ENCODE assay signal across 28 mouse cellular contexts in the genomic region with DNA sequence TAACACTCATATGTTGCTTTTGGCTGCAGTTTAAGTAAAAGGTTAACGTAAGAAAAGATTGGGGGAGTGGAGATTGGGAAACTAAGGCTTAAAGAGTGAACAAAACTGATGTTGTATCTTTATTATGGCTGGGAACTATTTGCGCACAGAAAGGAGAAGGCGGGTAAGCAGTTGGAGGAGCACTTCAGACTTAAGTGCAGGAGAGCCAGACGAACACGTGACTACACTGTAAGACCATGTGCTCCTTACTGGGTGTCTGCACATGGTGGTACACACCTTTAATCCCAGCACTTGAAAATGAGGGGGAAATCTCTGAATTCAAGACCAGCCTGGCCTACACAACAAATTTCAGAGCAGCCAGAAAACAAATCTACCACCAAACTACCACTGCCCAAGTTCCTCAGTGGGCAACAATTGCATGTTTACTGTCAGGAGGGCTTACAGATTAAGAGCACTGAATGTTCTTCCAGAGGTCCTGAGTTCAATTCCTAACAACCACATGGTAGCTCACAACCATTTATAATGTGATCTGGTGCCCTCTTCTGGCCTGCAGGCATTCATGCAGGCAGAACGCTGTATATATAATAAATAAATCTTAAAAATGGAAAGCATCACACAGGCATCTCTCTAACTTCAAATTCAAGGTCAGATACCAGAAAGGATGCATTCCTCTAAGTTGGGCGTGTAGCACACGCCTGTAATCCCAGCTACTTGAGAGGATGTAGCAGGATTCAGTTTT. TPM values are rescaled to one million over a fixed set of nuclear protein-coding genes. Genes with fewer than 3 reads are reported as not detected.
DNase-seq lines count a peak whose midpoint lies in the region; ATAC-seq and TF ChIP-seq lines count a peak whose summit lies in the region.
"Had no signal": no experiment of that assay in that cellular context is flagged by ENCODE, and none has a peak within 500 bp of the region (broad histone marks: within the 10 kb centered on the region; RNA-seq: fewer than 3 reads in every experiment).

No protein-coding gene starts in this region.

- H3K9me3 ChIP-seq in kidney, postnatal 0 days (replicated peaks; ENCODE audit: low read length): no peaks in the 10 kb centered on the region
- no peaks in the 10 kb centered on the region for H3K9me3 ChIP-seq in kidney, embryonic 14.5 days (ENCODE audit: control insufficient read depth, low read length)
- no peaks in the 10 kb centered on the region for H3K9me3 ChIP-seq in midbrain, postnatal 0 days (ENCODE audit: low read length)
- H3K9me3 ChIP-seq in midbrain, embryonic 13.5 days: no peaks in the 10 kb centered on the region
- H3K9me3 ChIP-seq in stomach, postnatal 0 days (ENCODE audit: control insufficient read depth, low read length): no peaks in the 10 kb centered on the region
- H3K9me3 ChIP-seq: embryonic facial prominence, embryonic 13.5 days; heart, embryonic 13.5 days; liver, embryonic 13.5 days; midbrain, embryonic 12.5 days; neural tube, embryonic 13.5 days had no signal

- H3K4me2 ChIP-seq in kidney, postnatal 0 days (ENCODE audit: low read length): no peak overlapping the region
- no peak overlapping the region for H3K4me2 ChIP-seq in kidney, embryonic 14.5 days (replicated peaks; ENCODE audit: low read depth, low read length)
- no peak overlapping the region for H3K4me2 ChIP-seq in midbrain, postnatal 0 days (ENCODE audit: low read depth, low read length, poor library complexity, severe bottlenecking)
- H3K4me2 ChIP-seq in midbrain, embryonic 13.5 days (replicated peaks): no peak overlapping the region
- H3K4me2 ChIP-seq in stomach, postnatal 0 days (replicated peaks; ENCODE audit: low read depth): no peak overlapping the region
- H3K4me2 ChIP-seq: embryonic facial prominence, embryonic 13.5 days; heart, embryonic 13.5 days; liver, embryonic 13.5 days; midbrain, embryonic 12.5 days; neural tube, embryonic 13.5 days had no signal

- no peak overlapping the region for H3K9ac ChIP-seq in kidney, postnatal 0 days (ENCODE audit: low read depth, low read length)
- no peak overlapping the region for H3K9ac ChIP-seq in kidney, embryonic 14.5 days (ENCODE audit: low read depth, low read length)
- H3K9ac ChIP-seq in midbrain, postnatal 0 days (replicated peaks; ENCODE audit: low read length, poor library complexity, severe bottlenecking): no peak overlapping the region
- H3K9ac ChIP-seq in midbrain, embryonic 13.5 days (replicated peaks): no peak overlapping the region
- H3K9ac ChIP-seq in stomach, postnatal 0 days (ENCODE audit: low read length): no peak overlapping the region
- H3K9ac ChIP-seq: embryonic facial prominence, embryonic 13.5 days; heart, embryonic 13.5 days; liver, embryonic 13.5 days; midbrain, embryonic 12.5 days; neural tube, embryonic 13.5 days had no signal

- no peaks in the 10 kb centered on the region for H3K27me3 ChIP-seq in kidney, postnatal 0 days (ENCODE audit: insufficient read depth, low read length)
- H3K27me3 ChIP-seq in kidney, embryonic 14.5 days (ENCODE audit: control insufficient read depth, insufficient read depth, low read length): no peaks in the 10 kb centered on the region
- no peaks in the 10 kb centered on the region for H3K27me3 ChIP-seq in midbrain, postnatal 0 days (ENCODE audit: insufficient read depth, low read length)
- H3K27me3 ChIP-seq in midbrain, embryonic 13.5 days: no peaks in the 10 kb centered on the region
- H3K27me3 ChIP-seq in stomach, postnatal 0 days (ENCODE audit: control insufficient read depth, insufficient read depth, low read length): no peaks in the 10 kb centered on the region
- H3K27me3 ChIP-seq: CH12.LX; embryonic facial prominence, embryonic 13.5 days; heart, embryonic 13.5 days; liver, embryonic 13.5 days; midbrain, embryonic 12.5 days; neural tube, embryonic 13.5 days had no signal

- no peak for TF ChIP-seq EP300 in stomach, postnatal 0 days (optimal IDR thresholded peaks at IDR 0.05)

- peaks cover 72% of the 10 kb centered on the region for H3K36me3 ChIP-seq in kidney, postnatal 0 days (ENCODE audit: insufficient read depth, low read length)
- peaks cover 95% of the 10 kb centered on the region for H3K36me3 ChIP-seq in kidney, embryonic 14.5 days (ENCODE audit: control insufficient read depth, insufficient read depth, low read length)
- H3K36me3 ChIP-seq in midbrain, postnatal 0 days (ENCODE audit: insufficient read depth, low read length): peaks cover 63% of the 10 kb centered on the region
- peaks cover 91% of the 10 kb centered on the region for H3K36me3 ChIP-seq in midbrain, embryonic 13.5 days
- peaks cover 51% of the 10 kb centered on the region for H3K36me3 ChIP-seq in stomach, postnatal 0 days (ENCODE audit: control insufficient read depth, insufficient read depth, low read length)

- WGBS in kidney, postnatal 0 days: 93% methylated on average over 8 of the region's 8 CpGs
- WGBS in kidney, embryonic 14.5 days: 92% methylated on average over 8 of the region's 8 CpGs
- 94% methylated on average over 8 of the region's 8 CpGs for WGBS in midbrain, postnatal 0 days
- WGBS in midbrain, embryonic 13.5 days: 97% methylated on average over 8 of the region's 8 CpGs
- WGBS in stomach, postnatal 0 days: 91% methylated on average over 8 of the region's 8 CpGs

- DNase-seq in gastrocnemius, adult 2 months: no peak
- DNase-seq in gastrocnemius, adult 18-20 months (ENCODE audit: low spot score): no peak
- DNase-seq in kidney, postnatal 0 days (ENCODE audit: low spot score): no peak
- no peak for DNase-seq in midbrain, postnatal 0 days (ENCODE audit: low spot score)
- no peak for DNase-seq in stomach, postnatal 0 days (ENCODE audit: low spot score)
- no peak for DNase-seq in frontal cortex, postnatal 36 days (ENCODE audit: low spot score in 2 of 2)
- DNase-seq: adrenal gland, adult 8-10 months; cerebellum, adult 8-10 months; kidney, postnatal 14 days; liver, embryonic 13.5 days; right cerebral cortex, adult 18-20 months; thymus, postnatal 14 days had no signal

- no peaks in the 10 kb centered on the region for H3K4me1 ChIP-seq in kidney, postnatal 0 days (replicated peaks; ENCODE audit: insufficient read depth, low read length)
- peaks cover 14% of the 10 kb centered on the region; the same call in 1 of the 2 replicates for H3K4me1 ChIP-seq in kidney, embryonic 14.5 days (ENCODE audit: control insufficient read depth, insufficient read depth, low read length)
- H3K4me1 ChIP-seq in midbrain, postnatal 0 days (ENCODE audit: insufficient read depth, low read length): no peaks in the 10 kb centered on the region; the same call in none of the 2 replicates
- H3K4me1 ChIP-seq in midbrain, embryonic 13.5 days (replicated peaks): peaks cover 42% of the 10 kb centered on the region
- no peaks in the 10 kb centered on the region for H3K4me1 ChIP-seq in stomach, postnatal 0 days (replicated peaks; ENCODE audit: control insufficient read depth, insufficient read depth)

- no peak overlapping the region for H3K27ac ChIP-seq in gastrocnemius, adult 2 months
- no peak overlapping the region for H3K27ac ChIP-seq in kidney, postnatal 0 days
- no peak overlapping the region for H3K27ac ChIP-seq in kidney, embryonic 14.5 days (ENCODE audit: low read depth, low read length)
- H3K27ac ChIP-seq in midbrain, postnatal 0 days (ENCODE audit: low read depth, low read length): no peak overlapping the region
- H3K27ac ChIP-seq in midbrain, embryonic 13.5 days: no peak overlapping the region
- H3K27ac ChIP-seq in stomach, postnatal 0 days (replicated peaks): no peak overlapping the region
- H3K27ac ChIP-seq: embryonic facial prominence, embryonic 13.5 days; heart, embryonic 13.5 days; liver, embryonic 13.5 days; midbrain, embryonic 12.5 days; neural tube, embryonic 13.5 days had no signal

- intact Hi-C loops in gastrocnemius, adult 2 months (cut with DNase I): loop anchor here (10.0 kb wide), 1 partner anchor 422 kb away; no protein-coding TSS in a partner anchor

- TF ChIP-seq CTCF in gastrocnemius, adult 2 months (IDR thresholded peaks at IDR 0.05): peak; percentile 58
- TF ChIP-seq CTCF in kidney, postnatal 0 days (IDR thresholded peaks at IDR 0.05; ENCODE audit: low read depth): peak; percentile 64
- peak; percentile 68 for TF ChIP-seq CTCF in midbrain, postnatal 0 days (IDR thresholded peaks at IDR 0.05)
- TF ChIP-seq CTCF in stomach, postnatal 0 days (IDR thresholded peaks at IDR 0.05; ENCODE audit: low read depth): peak; percentile 67

- no peak for ATAC-seq in kidney, postnatal 0 days (replicated peaks; ENCODE audit: low FRiP score, low read depth)
- no peak for ATAC-seq in kidney, embryonic 14.5 days (ENCODE audit: low FRiP score, low TSS enrichment)
- no peak for ATAC-seq in midbrain, postnatal 0 days (ENCODE audit: low FRiP score)
- no peak for ATAC-seq in midbrain, embryonic 13.5 days
- no peak for ATAC-seq in stomach, postnatal 0 days (ENCODE audit: low FRiP score, low TSS enrichment)
- ATAC-seq: forebrain, embryonic 16.5 days had no signal

- no peak overlapping the region for H3K4me3 ChIP-seq in gastrocnemius, adult 2 months
- H3K4me3 ChIP-seq in kidney, postnatal 0 days (replicated peaks; ENCODE audit: low read depth, low read length): no peak overlapping the region
- no peak overlapping the region for H3K4me3 ChIP-seq in kidney, embryonic 14.5 days (ENCODE audit: low read length)
- no peak overlapping the region for H3K4me3 ChIP-seq in midbrain, postnatal 0 days (ENCODE audit: low read depth, low read length)
- H3K4me3 ChIP-seq in midbrain, embryonic 13.5 days (replicated peaks): no peak overlapping the region
- no peak overlapping the region for H3K4me3 ChIP-seq in stomach, postnatal 0 days (ENCODE audit: low read depth, low read length)
- H3K4me3 ChIP-seq: embryonic facial prominence, embryonic 13.5 days; heart, embryonic 13.5 days; liver, embryonic 13.5 days; midbrain, embryonic 12.5 days; neural tube, embryonic 13.5 days had no signal

RNA-seq across cellular contexts. Expression of a gene that starts 5.9 kb away (rescaled TPM):
- total RNA-seq in gastrocnemius, adult 2 months (2021): under 1 TPM; 0.46 to 0.53 TPM
- under 1 TPM; 0.07 to 0.11 TPM for total RNA-seq in gastrocnemius, adult 18-20 months (2021)
- polyA plus RNA-seq in kidney, postnatal 0 days (2015; fragmentation: Nextera tagmentation; extraction: Ambion mirVana): 1.4 and 1.6 TPM in 2 replicates
- 5.0 and 5.7 TPM in 2 replicates for polyA plus RNA-seq in kidney, embryonic 14.5 days (2014; fragmentation: Nextera tagmentation; extraction: Ambion mirVana)
- total RNA-seq in midbrain, postnatal 0 days (2014; rRNA removed): 45.3 and 49.7 TPM in 2 replicates
- 8.5 and 9.0 TPM in 2 replicates for polyA plus RNA-seq in midbrain, postnatal 0 days (2015; fragmentation: Nextera tagmentation; extraction: Ambion mirVana)
- polyA plus RNA-seq in midbrain, embryonic 13.5 days (2015; fragmentation: Nextera tagmentation; extraction: Ambion mirVana): 9.5 and 12.3 TPM in 2 replicates
- polyA plus RNA-seq in stomach, postnatal 0 days (2015; fragmentation: Nextera tagmentation; extraction: Ambion mirVana): 0.63 and 0.68 TPM in 2 replicates

RNA-seq across cellular contexts. Expression of a gene that starts 6.3 kb away (rescaled TPM):
- not detected for total RNA-seq in gastrocnemius, adult 2 months (2021)
- total RNA-seq in gastrocnemius, adult 18-20 months (2021): not detected
- not detected in 2 replicates for polyA plus RNA-seq in kidney, postnatal 0 days (2015; fragmentation: Nextera tagmentation; extraction: Ambion mirVana)
- not detected in 2 replicates for polyA plus RNA-seq in kidney, embryonic 14.5 days (2014; fragmentation: Nextera tagmentation; extraction: Ambion mirVana)
- total RNA-seq in midbrain, postnatal 0 days (2014; rRNA removed): not detected in 2 replicates
- polyA plus RNA-seq in midbrain, postnatal 0 days (2015; fragmentation: Nextera tagmentation; extraction: Ambion mirVana): not detected in 2 replicates
- polyA plus RNA-seq in midbrain, embryonic 13.5 days (2015; fragmentation: Nextera tagmentation; extraction: Ambion mirVana): not detected in 2 replicates
- polyA plus RNA-seq in stomach, postnatal 0 days (2015; fragmentation: Nextera tagmentation; extraction: Ambion mirVana): not detected in 2 replicates
- total RNA-seq: adrenal gland, adult 8-10 months; CH12.LX; common myeloid progenitor, adult 5-6 weeks; gastrocnemius, adult 8-10 months; hematopoietic stem cell, adult 5-6 weeks; left cerebral cortex, adult 18-20 months; megakaryocyte progenitor cell, adult 5-6 weeks had no signal
- polyA plus RNA-seq: embryonic facial prominence, embryonic 13.5 days; heart, embryonic 13.5 days; intestine, embryonic 14.5 days; limb, embryonic 11.5 days; liver, embryonic 13.5 days; midbrain, embryonic 12.5 days; neural tube, embryonic 13.5 days; testis, adult 2 months had no signal

RNA-seq across cellular contexts. Expression of a gene that starts 25.8 kb away (rescaled TPM):
- not detected for total RNA-seq in gastrocnemius, adult 2 months (2021)
- not detected for total RNA-seq in gastrocnemius, adult 18-20 months (2021)
- 0.13 TPM in 1 of 2 replicates, not detected in the other for polyA plus RNA-seq in kidney, postnatal 0 days (2015; fragmentation: Nextera tagmentation; extraction: Ambion mirVana)
- polyA plus RNA-seq in kidney, embryonic 14.5 days (2014; fragmentation: Nextera tagmentation; extraction: Ambion mirVana): not detected in 2 replicates
- total RNA-seq in midbrain, postnatal 0 days (2014; rRNA removed): not detected in 2 replicates
- polyA plus RNA-seq in midbrain, postnatal 0 days (2015; fragmentation: Nextera tagmentation; extraction: Ambion mirVana): 0.27 TPM in 1 of 2 replicates, not detected in the other
- 0.15 TPM in 1 of 2 replicates, not detected in the other for polyA plus RNA-seq in midbrain, embryonic 13.5 days (2015; fragmentation: Nextera tagmentation; extraction: Ambion mirVana)
- 0.02 TPM in 1 of 2 replicates, not detected in the other for polyA plus RNA-seq in stomach, postnatal 0 days (2015; fragmentation: Nextera tagmentation; extraction: Ambion mirVana)
- total RNA-seq: adrenal gland, adult 8-10 months; CH12.LX; common myeloid progenitor, adult 5-6 weeks; gastrocnemius, adult 8-10 months; hematopoietic stem cell, adult 5-6 weeks had no signal
- polyA plus RNA-seq: embryonic facial prominence, embryonic 13.5 days; forebrain, embryonic 16.5 days; intestine, embryonic 14.5 days; liver, embryonic 13.5 days; midbrain, embryonic 12.5 days had no signal

RNA-seq across cellular contexts. Expression of a gene that starts 29.2 kb away (rescaled TPM):
- 100 to 1,000 TPM; 161 to 172 TPM for total RNA-seq in gastrocnemius, adult 2 months (2021)
- 100 to 1,000 TPM; 162 to 169 TPM for total RNA-seq in gastrocnemius, adult 18-20 months (2021)
- 370 and 387 TPM in 2 replicates for polyA plus RNA-seq in kidney, postnatal 0 days (2015; fragmentation: Nextera tagmentation; extraction: Ambion mirVana)
- 420 and 456 TPM in 2 replicates for polyA plus RNA-seq in kidney, embryonic 14.5 days (2014; fragmentation: Nextera tagmentation; extraction: Ambion mirVana)
- total RNA-seq in midbrain, postnatal 0 days (2014; rRNA removed): 157 and 197 TPM in 2 replicates
- polyA plus RNA-seq in midbrain, postnatal 0 days (2015; fragmentation: Nextera tagmentation; extraction: Ambion mirVana): 404 and 427 TPM in 2 replicates
- 438 and 468 TPM in 2 replicates for polyA plus RNA-seq in midbrain, embryonic 13.5 days (2015; fragmentation: Nextera tagmentation; extraction: Ambion mirVana)
- polyA plus RNA-seq in stomach, postnatal 0 days (2015; fragmentation: Nextera tagmentation; extraction: Ambion mirVana): 279 and 291 TPM in 2 replicates

RNA-seq across cellular contexts. Expression of a gene that starts 38.9 kb away (rescaled TPM):
- total RNA-seq in gastrocnemius, adult 2 months (2021): 10 to 100 TPM in 1 of 2 experiments, 1 to 10 TPM in 1; 7.0 to 11.0 TPM
- total RNA-seq in gastrocnemius, adult 18-20 months (2021): 10 to 100 TPM in 1 of 2 experiments, 1 to 10 TPM in 1; 7.8 to 10.6 TPM
- 102 TPM in 2 replicates for polyA plus RNA-seq in kidney, postnatal 0 days (2015; fragmentation: Nextera tagmentation; extraction: Ambion mirVana)
- 89.8 and 110 TPM in 2 replicates for polyA plus RNA-seq in kidney, embryonic 14.5 days (2014; fragmentation: Nextera tagmentation; extraction: Ambion mirVana)
- total RNA-seq in midbrain, postnatal 0 days (2014; rRNA removed): 44.2 and 46.5 TPM in 2 replicates
- polyA plus RNA-seq in midbrain, postnatal 0 days (2015; fragmentation: Nextera tagmentation; extraction: Ambion mirVana): 61.1 and 67.6 TPM in 2 replicates
- 75.4 and 76.6 TPM in 2 replicates for polyA plus RNA-seq in midbrain, embryonic 13.5 days (2015; fragmentation: Nextera tagmentation; extraction: Ambion mirVana)
- polyA plus RNA-seq in stomach, postnatal 0 days (2015; fragmentation: Nextera tagmentation; extraction: Ambion mirVana): 60.8 and 61.7 TPM in 2 replicates
